Mouse (Mus musculus) C2C12 (cell line): ENCODE measurements around the gene Hes3.

Source experiments
- CEBPB ChIP-seq: IDR thresholded peaks from one replicate; pipeline ENCODE4 v1.6.1; 2011; ENCODE audit warnings: low read depth, mild to moderate bottlenecking, control low read depth, moderate library complexity
- CTCF ChIP-seq: IDR thresholded peaks from one replicate; pipeline ENCODE4 v1.5.1; 2011; ENCODE audit not compliant: control insufficient read depth, insufficient read depth, insufficient read length
- MYOG ChIP-seq: IDR thresholded peaks from one replicate; pipeline ENCODE4 v1.6.1; 2011; ENCODE audit not compliant: control insufficient read depth, insufficient read length; ENCODE audit errors: extremely low read depth
- USF1 ChIP-seq: IDR thresholded peaks from one replicate; pipeline ENCODE4 v1.6.1; 2011; ENCODE audit warnings: low read depth, mild to moderate bottlenecking, control low read depth, moderate library complexity

GRCm38 (mm10) chr4:152263512-152264176 is 27.8 kb downstream of the Hes3 start:
- no peak for TF ChIP-seq CTCF
- no peak for TF ChIP-seq CEBPB
- no peak for TF ChIP-seq USF1
- TF ChIP-seq MYOG = no peak
